Mouse (Mus musculus): ENCODE results near the gene Slc35f1. TPM values are rescaled to one million over a fixed set of nuclear protein-coding genes. Genes with fewer than 3 reads are reported as not detected.

Slc35f1 gene
- 0.01 and 0.02 TPM in 2 replicates for polyA plus RNA-seq (2015; fragmentation: Nextera tagmentation; extraction: Ambion mirVana)

DNA sequence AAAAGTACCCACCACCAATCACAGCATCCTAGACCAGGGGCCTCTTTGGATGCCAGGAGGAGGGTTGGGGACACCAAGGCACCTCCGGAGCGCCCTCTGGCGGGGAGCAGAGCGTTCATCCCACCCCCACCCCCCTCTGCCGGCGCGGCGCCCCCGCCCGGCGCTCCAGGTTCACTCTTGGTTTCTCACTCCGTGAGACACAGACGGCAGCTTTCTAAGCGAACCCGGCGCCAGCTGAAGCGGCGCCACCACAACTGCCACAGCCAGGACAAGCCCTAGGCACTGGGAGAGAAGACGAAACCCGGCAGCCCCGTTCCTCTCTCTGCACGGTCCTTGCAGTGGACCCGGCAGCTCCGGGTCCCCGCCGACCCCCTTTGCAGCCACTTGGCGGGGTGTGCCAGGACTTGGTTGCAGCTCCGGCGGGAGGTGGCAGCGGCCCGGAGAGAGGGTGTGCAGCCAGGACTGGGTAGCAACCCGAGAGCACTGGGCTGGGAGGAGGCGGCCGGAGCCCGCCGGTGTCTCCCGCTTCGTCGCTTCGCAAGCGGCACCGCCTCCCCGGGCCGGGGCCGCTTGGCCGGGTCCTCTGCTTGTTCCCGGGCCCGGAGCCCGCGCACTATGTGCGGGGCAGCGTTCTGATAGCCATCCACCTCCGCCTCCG, at the start of gene Slc35f1:
Gene Slc35f1, plus strand, starts transcription at position 200 of the 658 bp plus-strand sequence.
- H3K27ac ChIP-seq (ENCODE audit: low read length), result no peak within 1 kb of the TSS
- WGBS (ENCODE audit: insufficient replicate concordance), result 1% methylated on average over 50 of the region's 54 CpGs
- H3K36me3 ChIP-seq (ENCODE audit: control insufficient read depth, insufficient read depth), result no peaks in the 10 kb centered on the region
- peaks cover 20% of the 10 kb centered on the region for H3K27me3 ChIP-seq (ENCODE audit: control insufficient read depth, insufficient read depth, low read depth, low read length)
- ATAC-seq (ENCODE audit: low read depth), result peak; percentile 13; the same call in 1 of the 2 replicates
- H3K9ac ChIP-seq (ENCODE audit: low read depth, low read length), result no peak within 1 kb of the TSS
- no peaks in the 10 kb centered on the region for H3K9me3 ChIP-seq (replicated peaks; ENCODE audit: control insufficient read depth, low read length)
- H3K4me2 ChIP-seq (ENCODE audit: low read depth, low read length), result peak within 1 kb of the TSS; percentile 67
- H3K4me1 ChIP-seq (ENCODE audit: control insufficient read depth, low read depth, low read length), result no peaks in the 10 kb centered on the region
- peak within 1 kb of the TSS; percentile 57 for H3K4me3 ChIP-seq (ENCODE audit: low read depth, low read length)

- ATAC-seq (ENCODE audit: low read depth), result no peak
- Histone ChIP-seq H3K9me3 (replicated peaks; ENCODE audit: control insufficient read depth, low read length) (no peaks in the 10 kb centered on the region), H3K27me3 (ENCODE audit: control insufficient read depth, insufficient read depth, low read depth, low read length) (no peaks in the 10 kb centered on the region), H3K4me1 (ENCODE audit: control insufficient read depth, low read depth, low read length) (no peaks in the 10 kb centered on the region), H3K9ac (ENCODE audit: low read depth, low read length) (no peak overlapping the region), H3K4me3 (ENCODE audit: low read depth, low read length) (no peak overlapping the region), H3K27ac (ENCODE audit: low read length) (no peak overlapping the region), H3K36me3 (ENCODE audit: control insufficient read depth, insufficient read depth) (no peaks in the 10 kb centered on the region), H3K4me2 (ENCODE audit: low read depth, low read length) (no peak overlapping the region)
Observed at GRCm38 (mm10) chr10:52671234-52671633, 19.1 kb upstream of the Slc35f1 start.

DNA sequence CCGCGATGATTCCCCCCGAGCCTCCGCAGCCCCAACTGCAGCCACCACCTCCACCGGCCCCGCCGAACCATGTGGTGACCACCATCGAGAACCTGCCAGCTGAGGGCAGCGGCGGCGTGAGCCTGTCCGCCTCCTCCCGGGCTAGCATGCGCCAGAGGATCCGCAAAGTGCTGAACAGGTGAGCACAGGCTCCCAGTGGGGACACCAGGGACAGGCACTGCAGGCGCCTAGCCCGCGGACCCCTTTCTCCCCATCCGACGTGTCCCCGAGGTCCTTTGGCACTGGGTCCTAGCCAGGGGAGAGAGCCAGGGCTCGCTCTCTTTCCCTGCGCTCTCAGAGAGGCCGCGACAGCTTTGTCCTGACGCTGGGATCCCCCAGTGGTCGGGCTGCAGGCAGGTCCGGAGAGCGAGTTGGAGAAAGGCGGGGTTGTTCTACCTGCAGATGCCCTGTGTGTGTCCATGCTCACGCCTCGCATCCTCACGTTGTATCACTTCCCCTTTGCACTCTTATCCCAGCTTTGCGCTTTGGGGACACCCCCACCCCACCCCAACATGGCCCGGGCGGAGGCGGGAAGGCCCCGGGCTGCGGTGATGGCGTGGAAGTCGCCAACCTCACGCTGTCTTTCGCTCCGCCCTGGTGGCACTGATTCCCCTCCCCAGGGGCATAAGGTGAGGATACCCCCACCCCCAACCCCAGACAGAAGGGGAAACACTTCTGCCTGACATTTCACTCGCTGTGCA, 829 bp downstream of the Slc35f1 start:
- peak; percentile 21; the same call in 1 of the 2 replicates for ATAC-seq (ENCODE audit: low read depth)
- Histone ChIP-seq H3K4me2 (ENCODE audit: low read depth, low read length) (peak overlapping the region; percentile 67), H3K36me3 (ENCODE audit: control insufficient read depth, insufficient read depth) (no peaks in the 10 kb centered on the region), H3K27ac (ENCODE audit: low read length) (no peak overlapping the region), H3K9ac (ENCODE audit: low read depth, low read length) (no peak overlapping the region), H3K4me1 (ENCODE audit: control insufficient read depth, low read depth, low read length) (no peaks in the 10 kb centered on the region), H3K4me3 (ENCODE audit: low read depth, low read length) (peak overlapping the region; percentile 57), H3K27me3 (ENCODE audit: control insufficient read depth, insufficient read depth, low read depth, low read length) (peaks cover 20% of the 10 kb centered on the region), H3K9me3 (replicated peaks; ENCODE audit: control insufficient read depth, low read length) (no peaks in the 10 kb centered on the region)
- 2% methylated on average over 44 of the region's 45 CpGs for WGBS (ENCODE audit: insufficient replicate concordance)

- ATAC-seq (ENCODE audit: low read depth), result no peak
- H3K4me1 ChIP-seq (ENCODE audit: control insufficient read depth, low read depth, low read length), result no peaks in the 10 kb centered on the region
- no peak overlapping the region for H3K4me3 ChIP-seq (ENCODE audit: low read depth, low read length)
- no peaks in the 10 kb centered on the region for H3K9me3 ChIP-seq (replicated peaks; ENCODE audit: control insufficient read depth, low read length)
- no peak overlapping the region for H3K9ac ChIP-seq (ENCODE audit: low read depth, low read length)
- H3K4me2 ChIP-seq (ENCODE audit: low read depth, low read length), result no peak overlapping the region
- H3K27me3 ChIP-seq (ENCODE audit: control insufficient read depth, insufficient read depth, low read depth, low read length), result no peaks in the 10 kb centered on the region
- H3K27ac ChIP-seq (ENCODE audit: low read length), result no peak overlapping the region
- no peaks in the 10 kb centered on the region for H3K36me3 ChIP-seq (ENCODE audit: control insufficient read depth, insufficient read depth)
Observed at GRCm38 (mm10) chr10:52703688-52704087, 13.4 kb downstream of the Slc35f1 start.

DNA sequence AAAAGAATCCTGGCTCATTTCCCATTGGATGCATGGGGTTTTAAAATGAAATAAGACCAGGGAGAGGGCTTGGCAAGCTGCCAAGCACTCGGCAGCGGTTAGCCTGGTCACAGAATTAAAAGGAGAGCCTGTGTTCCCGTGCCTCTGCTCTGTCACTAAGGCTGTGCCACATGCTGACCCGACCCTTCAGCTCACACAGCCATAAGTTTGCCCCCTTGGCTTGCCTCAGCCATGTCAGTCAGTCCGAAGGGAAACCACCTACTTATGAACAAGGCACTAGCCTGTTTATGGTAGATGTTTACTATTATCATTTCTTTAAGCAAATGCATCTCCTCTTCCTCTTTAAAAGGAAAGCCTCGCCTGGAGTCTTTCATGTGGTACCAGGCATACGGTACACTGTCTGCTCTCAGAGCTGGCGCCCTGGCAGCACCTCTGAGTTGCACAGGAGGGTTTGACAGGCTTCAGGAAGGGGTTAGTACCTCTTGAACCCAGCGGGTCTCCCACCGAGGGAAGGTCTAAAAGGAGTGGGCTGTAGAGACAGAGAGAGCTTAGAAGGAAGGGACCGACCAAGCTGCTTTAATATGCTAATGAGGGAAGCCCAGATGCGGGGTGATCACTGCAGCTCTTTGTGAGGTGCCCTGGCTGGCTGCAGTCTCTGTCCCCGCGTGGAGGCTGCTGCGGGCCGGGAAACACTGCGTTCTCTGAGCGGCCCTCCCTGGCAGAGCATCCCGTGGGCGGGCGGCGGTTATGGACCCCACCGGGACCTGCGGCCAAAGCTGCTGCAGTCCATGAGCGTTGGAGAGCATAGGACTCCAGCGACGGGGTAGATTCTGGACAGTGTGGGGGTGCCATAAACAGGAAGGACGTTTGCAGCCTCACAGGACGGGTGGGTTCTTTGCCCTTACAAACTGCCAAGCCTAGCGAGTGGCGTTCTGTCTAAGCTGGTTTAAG, 14.0 kb downstream of the Slc35f1 start:
- Histone ChIP-seq H3K4me3 (ENCODE audit: low read depth, low read length) (no peak overlapping the region), H3K9me3 (replicated peaks; ENCODE audit: control insufficient read depth, low read length) (no peaks in the 10 kb centered on the region), H3K4me2 (ENCODE audit: low read depth, low read length) (peak overlapping the region; percentile 32), H3K27me3 (ENCODE audit: control insufficient read depth, insufficient read depth, low read depth, low read length) (no peaks in the 10 kb centered on the region), H3K4me1 (ENCODE audit: control insufficient read depth, low read depth, low read length) (no peaks in the 10 kb centered on the region), H3K27ac (ENCODE audit: low read length) (no peak overlapping the region), H3K36me3 (ENCODE audit: control insufficient read depth, insufficient read depth) (no peaks in the 10 kb centered on the region), H3K9ac (ENCODE audit: low read depth, low read length) (no peak overlapping the region)
- ATAC-seq (ENCODE audit: low read depth), result no peak
- WGBS (ENCODE audit: insufficient replicate concordance), result 4% methylated on average over 31 of the region's 31 CpGs

- Histone ChIP-seq H3K4me1 (ENCODE audit: control insufficient read depth, low read depth, low read length) (no peaks in the 10 kb centered on the region), H3K36me3 (ENCODE audit: control insufficient read depth, insufficient read depth) (no peaks in the 10 kb centered on the region), H3K4me2 (ENCODE audit: low read depth, low read length) (no peak overlapping the region), H3K4me3 (ENCODE audit: low read depth, low read length) (no peak overlapping the region), H3K27me3 (ENCODE audit: control insufficient read depth, insufficient read depth, low read depth, low read length) (no peaks in the 10 kb centered on the region), H3K27ac (ENCODE audit: low read length) (no peak overlapping the region), H3K9ac (ENCODE audit: low read depth, low read length) (no peak overlapping the region), H3K9me3 (replicated peaks; ENCODE audit: control insufficient read depth, low read length) (no peaks in the 10 kb centered on the region)
- WGBS (ENCODE audit: insufficient replicate concordance), result 37% methylated on average over 2 of the region's 2 CpGs
- no peak for ATAC-seq (ENCODE audit: low read depth)
Observed at GRCm38 (mm10) chr10:52709482-52709881, 19.1 kb downstream of the Slc35f1 start.

GRCm38 (mm10) chr10:52712166-52712565, 21.8 kb downstream of the Slc35f1 start:
- Histone ChIP-seq H3K9ac (ENCODE audit: low read depth, low read length) (no peak overlapping the region), H3K4me2 (ENCODE audit: low read depth, low read length) (no peak overlapping the region), H3K9me3 (replicated peaks; ENCODE audit: control insufficient read depth, low read length) (no peaks in the 10 kb centered on the region), H3K27ac (ENCODE audit: low read length) (no peak overlapping the region), H3K4me3 (ENCODE audit: low read depth, low read length) (no peak overlapping the region), H3K36me3 (ENCODE audit: control insufficient read depth, insufficient read depth) (no peaks in the 10 kb centered on the region), H3K4me1 (ENCODE audit: control insufficient read depth, low read depth, low read length) (no peaks in the 10 kb centered on the region), H3K27me3 (ENCODE audit: control insufficient read depth, insufficient read depth, low read depth, low read length) (no peaks in the 10 kb centered on the region)
- 60% methylated on average over 4 of the region's 4 CpGs for WGBS (ENCODE audit: insufficient replicate concordance)
- no peak for ATAC-seq (ENCODE audit: low read depth)

DNA sequence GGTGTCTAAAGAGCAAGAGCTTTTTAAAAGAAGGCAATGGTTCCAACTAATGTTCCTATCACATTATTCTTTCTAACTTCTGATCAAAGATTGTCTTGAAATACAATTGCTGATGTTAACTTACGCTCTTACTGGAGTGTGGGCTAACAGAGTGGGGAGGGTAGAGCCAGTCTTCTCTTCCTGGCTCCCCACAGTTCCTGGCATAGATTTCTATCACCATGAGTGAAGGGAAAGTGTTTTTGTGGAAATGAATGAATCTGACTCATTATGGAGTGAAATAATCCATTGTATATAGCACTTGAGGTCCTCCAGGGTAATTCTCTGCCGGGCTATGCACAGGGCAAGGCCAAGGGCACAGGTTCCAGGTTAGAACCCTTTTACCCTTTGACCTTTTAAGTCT, 24.2 kb downstream of the Slc35f1 start:
- Histone ChIP-seq H3K4me3 (ENCODE audit: low read depth, low read length) (no peak overlapping the region), H3K4me2 (ENCODE audit: low read depth, low read length) (no peak overlapping the region), H3K27me3 (ENCODE audit: control insufficient read depth, insufficient read depth, low read depth, low read length) (no peaks in the 10 kb centered on the region), H3K36me3 (ENCODE audit: control insufficient read depth, insufficient read depth) (no peaks in the 10 kb centered on the region), H3K9me3 (replicated peaks; ENCODE audit: control insufficient read depth, low read length) (no peaks in the 10 kb centered on the region), H3K4me1 (ENCODE audit: control insufficient read depth, low read depth, low read length) (no peaks in the 10 kb centered on the region), H3K27ac (ENCODE audit: low read length) (no peak overlapping the region), H3K9ac (ENCODE audit: low read depth, low read length) (no peak overlapping the region)
- 53% methylated on average over 2 of the region's 2 CpGs for WGBS (ENCODE audit: insufficient replicate concordance)
- ATAC-seq (ENCODE audit: low read depth), result no peak
